Mouse (Mus musculus): ENCODE measurements at regions not wholly inside any gene's neighbourhood (a gene's known extent, or its start where the extent isn't known, plus 50 kb on each side); places are given as distances from the start of the nearest gene placed in this dataset.
A peak's percentile ranks its signal among the peaks of the same experiment; 100 is the strongest.

GRCm38 (mm10) chr13:60299076-60299475, 121.9 kb upstream of the Gas1 start:
- peak; percentile 31 for DNase-seq (ENCODE audit: low read depth, low spot score)

- no peak for DNase-seq (ENCODE audit: low read depth, low spot score)
Measured at GRCm38 (mm10) chr13:60303561-60303960, 126.4 kb upstream of the Gas1 start.

GRCm38 (mm10) chr13:60305028-60305810, 128.1 kb upstream of the Gas1 start:
- peak; percentile 18 for DNase-seq (ENCODE audit: low read depth, low spot score)

- DNase-seq (ENCODE audit: low read depth, low spot score), result no peak
Measured at GRCm38 (mm10) chr13:60308062-60308801, 131.1 kb upstream of the Gas1 start.

- DNase-seq (ENCODE audit: low read depth, low spot score), result no peak
Measured at GRCm38 (mm10) chr13:60309482-60309881, 132.3 kb upstream of the Gas1 start.

- DNase-seq (ENCODE audit: low read depth, low spot score), result no peak
Measured at GRCm38 (mm10) chr13:60309926-60310325, 132.8 kb upstream of the Gas1 start.

GRCm38 (mm10) chr13:60312397-60313085, 135.4 kb upstream of the Gas1 start:
- peak; percentile 27 for DNase-seq (ENCODE audit: low read depth, low spot score)

GRCm38 (mm10) chr13:60318436-60319020, 141.4 kb upstream of the Gas1 start:
- no peak for DNase-seq (ENCODE audit: low read depth, low spot score)

GRCm38 (mm10) chr13:60319268-60319667, 142.1 kb upstream of the Gas1 start:
- no peak for DNase-seq (ENCODE audit: low read depth, low spot score)

- no peak for DNase-seq (ENCODE audit: low read depth, low spot score)
Measured at GRCm38 (mm10) chr13:60319861-60320602, 142.9 kb upstream of the Gas1 start.

- DNase-seq (ENCODE audit: low read depth, low spot score), result no peak
Measured at GRCm38 (mm10) chr13:60322579-60322978, 145.4 kb upstream of the Gas1 start.

GRCm38 (mm10) chr13:60330475-60331258, 153.5 kb upstream of the Gas1 start:
- DNase-seq (ENCODE audit: low read depth, low spot score), result peak; percentile 51

- no peak for DNase-seq (ENCODE audit: low read depth, low spot score)
Measured at GRCm38 (mm10) chr13:60336196-60336595, 159.0 kb upstream of the Gas1 start.

- peak; percentile 87 for DNase-seq (ENCODE audit: low read depth, low spot score)
Measured at GRCm38 (mm10) chr13:60337383-60337782, 160.2 kb upstream of the Gas1 start.

- no peak for DNase-seq (ENCODE audit: low read depth, low spot score)
Measured at GRCm38 (mm10) chr13:60338107-60338506, 160.9 kb upstream of the Gas1 start.

GRCm38 (mm10) chr13:60340068-60340467, 162.9 kb upstream of the Gas1 start:
- peak; percentile 56 for DNase-seq (ENCODE audit: low read depth, low spot score)

- peak; percentile 62 for DNase-seq (ENCODE audit: low read depth, low spot score)
Measured at GRCm38 (mm10) chr13:60347881-60348280, 170.7 kb upstream of the Gas1 start.

- no peak for DNase-seq (ENCODE audit: low read depth, low spot score)
Measured at GRCm38 (mm10) chr13:60348438-60348837, 171.3 kb upstream of the Gas1 start.

GRCm38 (mm10) chr13:60355707-60356490, 178.7 kb upstream of the Gas1 start:
- no peak for DNase-seq (ENCODE audit: low read depth, low spot score)
